Mouse (Mus musculus) myocyte (in vitro differentiated cells): Measurements from ENCODE around the gene Krtap1-5.

Experiments used
- E2F4 ChIP-seq: IDR thresholded peaks from one replicate; pipeline ENCODE4 v1.6.1; 2011; ENCODE audit warnings: mild to moderate bottlenecking, control low read depth, moderate library complexity; ENCODE audit not compliant: insufficient read depth
- MYOD1 ChIP-seq, 3 experiments: IDR thresholded peaks; one replicate each; pipeline ENCODE4 v1.6.1; 2011; ENCODE audit warnings: control low read depth in 2 of 3, low read depth in 2 of 3, mild to moderate bottlenecking in 2 of 3, moderate library complexity in 1 of 3; ENCODE audit not compliant: insufficient read length in 2 of 3, control insufficient read depth in 1 of 3
- POLR2A ChIP-seq: IDR thresholded peaks from one replicate; pipeline ENCODE4 v1.6.1; 2011; ENCODE audit warnings: low read depth, mild to moderate bottlenecking, control low read depth, moderate library complexity; ENCODE audit not compliant: insufficient read length
- SRF ChIP-seq: IDR thresholded peaks from one replicate; pipeline ENCODE4 v1.6.1; 2011; ENCODE audit warnings: low read depth; ENCODE audit not compliant: control insufficient read depth, insufficient read length
- TCF12 ChIP-seq: IDR thresholded peaks from one replicate; pipeline ENCODE4 v1.6.1; 2011; ENCODE audit warnings: mild to moderate bottlenecking, control low read depth; ENCODE audit not compliant: poor library complexity, insufficient read depth, severe bottlenecking
- USF1 ChIP-seq: IDR thresholded peaks from one replicate; pipeline ENCODE4 v1.6.1; 2011; ENCODE audit warnings: low read depth, mild to moderate bottlenecking, control low read depth, moderate library complexity

DNA sequence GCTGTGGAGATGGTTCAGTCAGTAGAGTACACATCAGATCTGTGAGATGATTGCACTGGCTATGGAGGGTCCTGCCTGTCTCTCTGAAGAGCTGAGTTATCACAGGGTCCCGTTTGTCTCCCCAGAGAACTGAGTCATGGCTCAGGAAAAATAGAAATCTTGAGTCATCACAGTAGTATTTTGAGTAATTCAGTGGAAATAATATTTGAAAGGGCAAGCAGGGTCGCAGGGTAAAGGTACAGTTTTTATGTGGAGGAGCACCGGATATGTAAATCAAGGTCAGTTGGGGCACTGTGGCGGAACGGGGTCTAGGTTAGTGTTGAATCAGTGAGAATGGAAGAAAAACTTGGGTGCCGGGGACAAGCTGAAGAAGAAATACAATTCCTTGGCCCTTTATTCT lies 18.2 kb downstream of the Krtap1-5 start:
- TF ChIP-seq USF1 = no peak
- TF ChIP-seq POLR2A = no peak
- no peak for TF ChIP-seq E2F4
- no peak for TF ChIP-seq SRF
- TF ChIP-seq MYOD1 (IDR thresholded peaks at IDR 0.05; ENCODE audit: control insufficient read depth in 1 of 3, insufficient read length in 2 of 3, low read depth in 2 of 3) = no peak
- TF ChIP-seq TCF12 = no peak
